Mouse (Mus musculus) lung, postnatal 0 days (tissue): ENCODE results near the gene Xpnpep2. TPM values are rescaled to one million over a fixed set of nuclear protein-coding genes. Genes with fewer than 3 reads are reported as not detected.

Source experiments
- ATAC-seq: fragments of 200-750 bp; cut with Nextera tagmentation; 2 replicates; pipeline ENCODE4 v1.8.0; 2017; ENCODE audit warnings: moderate library complexity
- DNase-seq: peaks from one replicate; pipeline ENCODE4 v3.0.0-alpha.2; 2016; ENCODE audit warnings: low spot score
- H3K27ac ChIP-seq: fragments of 300-500 bp; sonication (generic); 2 replicates; pipeline ENCODE4 v1.5.1; 2014; ENCODE audit warnings: antibody characterized with exemption, mild to moderate bottlenecking, low read length, mixed read lengths
- H3K27me3 ChIP-seq: fragments of 300-500 bp; sonication (generic); replicated peaks from 2 replicates; pipeline ENCODE4 v1.6.1; 2014; ENCODE audit warnings: low read length, mixed read lengths; ENCODE audit not compliant: insufficient read depth
- H3K36me3 ChIP-seq: fragments of 300-500 bp; sonication (generic); 2 replicates; pipeline ENCODE4 v1.6.1; 2014; ENCODE audit warnings: low read length, mixed read lengths; ENCODE audit not compliant: insufficient read depth
- H3K4me1 ChIP-seq: fragments of 300-500 bp; sonication (generic); 2 replicates; pipeline ENCODE4 v1.6.1; 2014; ENCODE audit warnings: antibody characterized with exemption, low read depth, low read length, mixed read lengths; ENCODE audit not compliant: insufficient read depth
- H3K4me2 ChIP-seq: fragments of 300-500 bp; sonication (generic); replicated peaks from 2 replicates; pipeline ENCODE4 v1.6.1; 2014; ENCODE audit warnings: low read depth, mild to moderate bottlenecking, low read length, moderate library complexity, mixed read lengths
- H3K4me3 ChIP-seq: fragments of 300-500 bp; sonication (generic); 2 replicates; pipeline ENCODE4 v1.5.1; 2014; ENCODE audit warnings: low read depth, low read length
- H3K9ac ChIP-seq: fragments of 300-500 bp; sonication (generic); replicated peaks from 2 replicates; pipeline ENCODE4 v1.6.1; 2014; ENCODE audit warnings: low read depth, mild to moderate bottlenecking
- H3K9me3 ChIP-seq: fragments of 300-500 bp; sonication (generic); 2 replicates; pipeline ENCODE4 v1.6.1; 2016; ENCODE audit warnings: low read length, mixed read lengths
- CTCF ChIP-seq: IDR thresholded peaks from 2 replicates; pipeline ENCODE4 v1.5.1; 2016; ENCODE audit warnings: antibody characterized with exemption, mild to moderate bottlenecking
- EP300 ChIP-seq: IDR thresholded peaks from 2 replicates; pipeline ENCODE4 v1.6.1; 2016; ENCODE audit warnings: antibody characterized with exemption, mild to moderate bottlenecking, control low read depth
- WGBS: fragments of 180-500 bp; shearing (Covaris S2); extraction: QIAGEN DNeasy Blood & Tissue Kit; methylation state at CpG from one replicate; pipeline ENCODE4 v1.1.7; 2014; 5-methylcytosine and 5-hydroxymethylcytosine counted together
- polyA plus RNA-seq: library from polyadenylated mRNA; unstranded; fragments of >200 nt; fragmentation: Nextera tagmentation; extraction: Ambion mirVana; gene quantifications from 2 replicates; pipeline ENCODE4 v1.2.1, GENCODE M21; 2015

Gene Xpnpep2
- 0.54 and 0.64 TPM in 2 replicates for polyA plus RNA-seq

GRCm38 (mm10) chrX:48108394-48109315 lies at the start of gene Xpnpep2:
Xpnpep2 (plus strand) TSS chrX:48108725.
- Histone ChIP-seq H3K27me3 (no peaks in the 10 kb centered on the region), H3K9me3 (no peaks in the 10 kb centered on the region), H3K36me3 (no peaks in the 10 kb centered on the region), H3K27ac (no peak within 1 kb of the TSS), H3K4me3 (no peak within 1 kb of the TSS), H3K4me1 (no peaks in the 10 kb centered on the region), H3K9ac (no peak within 1 kb of the TSS), H3K4me2 (no peak within 1 kb of the TSS)
- TF ChIP-seq CTCF (no peak), EP300 (no peak)
- no peak for ATAC-seq
- WGBS, result 40% methylated on average over 5 of the region's 6 CpGs
- DNase-seq, result no peak

DNA sequence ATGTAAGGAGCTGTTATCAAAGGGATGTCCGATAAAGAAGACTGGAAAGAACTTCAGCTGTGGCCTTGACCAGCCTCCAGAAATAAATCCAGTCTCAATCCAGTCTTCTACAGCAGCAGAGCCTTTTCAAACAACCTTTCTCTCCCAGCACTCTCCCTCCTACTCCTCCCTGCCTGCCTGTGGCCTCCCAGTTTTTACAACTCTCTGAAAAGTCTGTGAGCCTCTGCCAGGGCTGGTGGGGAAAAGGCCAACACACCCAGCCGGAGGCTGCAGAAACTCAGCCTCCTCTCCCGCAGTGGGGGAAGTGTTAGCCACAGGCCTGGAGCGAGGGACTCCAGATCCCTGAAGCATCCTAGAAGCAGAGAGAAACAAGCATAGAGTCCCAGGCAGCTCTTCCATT lies 46.0 kb upstream of the Xpnpep2 start:
- no peak for DNase-seq
- H3K9me3 ChIP-seq, result no peaks in the 10 kb centered on the region
- no peak overlapping the region for H3K9ac ChIP-seq
- no peak overlapping the region for H3K4me3 ChIP-seq
- TF ChIP-seq EP300 (no peak), CTCF (no peak)
- H3K27me3 ChIP-seq, result no peaks in the 10 kb centered on the region
- H3K27ac ChIP-seq, result no peak overlapping the region
- no peak for ATAC-seq
- 75% methylated on average over 4 of the region's 4 CpGs for WGBS
- H3K4me2 ChIP-seq, result no peak overlapping the region
- H3K4me1 ChIP-seq, result no peaks in the 10 kb centered on the region
- no peaks in the 10 kb centered on the region for H3K36me3 ChIP-seq

- Histone ChIP-seq H3K27ac (no peak overlapping the region), H3K9me3 (no peaks in the 10 kb centered on the region), H3K9ac (no peak overlapping the region), H3K4me2 (no peak overlapping the region), H3K36me3 (no peaks in the 10 kb centered on the region), H3K4me1 (no peaks in the 10 kb centered on the region), H3K4me3 (no peak overlapping the region), H3K27me3 (no peaks in the 10 kb centered on the region)
- TF ChIP-seq CTCF (no peak), EP300 (no peak)
- WGBS, result 47% methylated on average over 5 of the region's 5 CpGs
- DNase-seq, result no peak
- no peak for ATAC-seq
Observed at GRCm38 (mm10) chrX:48064166-48064853, 44.2 kb upstream of the Xpnpep2 start.

- no peak overlapping the region for H3K27ac ChIP-seq
- H3K9ac ChIP-seq, result no peak overlapping the region
- no peak for ATAC-seq
- WGBS, result 66% methylated on average over 3 of the region's 3 CpGs
- H3K4me3 ChIP-seq, result no peak overlapping the region
- no peak for TF ChIP-seq CTCF
- no peak for TF ChIP-seq EP300
- H3K4me1 ChIP-seq, result no peaks in the 10 kb centered on the region
- H3K4me2 ChIP-seq, result no peak overlapping the region
- H3K9me3 ChIP-seq, result no peaks in the 10 kb centered on the region
- no peak for DNase-seq
- no peaks in the 10 kb centered on the region for H3K27me3 ChIP-seq
- no peaks in the 10 kb centered on the region for H3K36me3 ChIP-seq
Observed at GRCm38 (mm10) chrX:48066891-48067290, 41.6 kb upstream of the Xpnpep2 start.

- Histone ChIP-seq H3K36me3 (no peaks in the 10 kb centered on the region), H3K27ac (no peak overlapping the region), H3K27me3 (no peaks in the 10 kb centered on the region), H3K4me2 (no peak overlapping the region), H3K4me3 (no peak overlapping the region), H3K9me3 (no peaks in the 10 kb centered on the region), H3K9ac (no peak overlapping the region), H3K4me1 (no peaks in the 10 kb centered on the region)
- TF ChIP-seq CTCF, result no peak
- TF ChIP-seq EP300, result no peak
- 45% methylated on average over 3 of the region's 3 CpGs for WGBS
- ATAC-seq (no peak), DNase-seq (no peak)
Observed at GRCm38 (mm10) chrX:48071961-48072360, 36.6 kb upstream of the Xpnpep2 start.

GRCm38 (mm10) chrX:48072401-48072800 lies 36.1 kb upstream of the Xpnpep2 start:
- no peaks in the 10 kb centered on the region for H3K27me3 ChIP-seq
- H3K9ac ChIP-seq, result no peak overlapping the region
- H3K9me3 ChIP-seq, result no peaks in the 10 kb centered on the region
- WGBS, result 45% methylated on average over 5 of the region's 5 CpGs
- no peak overlapping the region for H3K4me3 ChIP-seq
- H3K4me2 ChIP-seq, result no peak overlapping the region
- DNase-seq (no peak), ATAC-seq (no peak)
- TF ChIP-seq EP300 (no peak), CTCF (no peak)
- no peaks in the 10 kb centered on the region for H3K36me3 ChIP-seq
- H3K27ac ChIP-seq, result no peak overlapping the region
- no peaks in the 10 kb centered on the region for H3K4me1 ChIP-seq
